Mouse (Mus musculus): ENCODE results near the gene 6430548M08Rik. TPM values are rescaled to one million over a fixed set of nuclear protein-coding genes. Genes with fewer than 3 reads are reported as not detected.
A peak's percentile ranks its signal among the peaks of the same experiment; 100 is the strongest.

The 6430548M08Rik gene
- total RNA-seq, 2 experiments from 2014 or later, result 52.7 to 59.3 TPM

DNA sequence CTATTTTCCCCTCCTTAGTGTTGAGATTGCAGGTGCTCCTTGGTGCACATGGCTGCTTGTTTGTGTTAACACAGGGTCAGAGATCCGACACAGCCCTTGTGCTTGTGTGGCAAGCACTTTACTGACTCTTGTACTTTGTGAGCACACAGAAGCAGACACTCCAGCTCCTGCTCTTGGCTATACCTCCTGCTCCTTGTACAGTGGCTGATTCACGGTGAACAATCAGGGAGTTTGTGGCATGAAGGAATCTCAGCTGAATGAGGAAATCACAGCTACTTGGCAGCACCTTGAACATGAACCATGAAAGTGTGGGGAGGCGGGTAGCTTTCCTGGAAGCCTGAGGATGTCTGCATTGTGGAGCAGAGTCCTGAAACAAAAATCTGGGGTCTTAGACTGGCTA, 26.8 kb downstream of the 6430548M08Rik start:
- no peak for DNase-seq (ENCODE audit: low spot score in 2 of 2)

DNA sequence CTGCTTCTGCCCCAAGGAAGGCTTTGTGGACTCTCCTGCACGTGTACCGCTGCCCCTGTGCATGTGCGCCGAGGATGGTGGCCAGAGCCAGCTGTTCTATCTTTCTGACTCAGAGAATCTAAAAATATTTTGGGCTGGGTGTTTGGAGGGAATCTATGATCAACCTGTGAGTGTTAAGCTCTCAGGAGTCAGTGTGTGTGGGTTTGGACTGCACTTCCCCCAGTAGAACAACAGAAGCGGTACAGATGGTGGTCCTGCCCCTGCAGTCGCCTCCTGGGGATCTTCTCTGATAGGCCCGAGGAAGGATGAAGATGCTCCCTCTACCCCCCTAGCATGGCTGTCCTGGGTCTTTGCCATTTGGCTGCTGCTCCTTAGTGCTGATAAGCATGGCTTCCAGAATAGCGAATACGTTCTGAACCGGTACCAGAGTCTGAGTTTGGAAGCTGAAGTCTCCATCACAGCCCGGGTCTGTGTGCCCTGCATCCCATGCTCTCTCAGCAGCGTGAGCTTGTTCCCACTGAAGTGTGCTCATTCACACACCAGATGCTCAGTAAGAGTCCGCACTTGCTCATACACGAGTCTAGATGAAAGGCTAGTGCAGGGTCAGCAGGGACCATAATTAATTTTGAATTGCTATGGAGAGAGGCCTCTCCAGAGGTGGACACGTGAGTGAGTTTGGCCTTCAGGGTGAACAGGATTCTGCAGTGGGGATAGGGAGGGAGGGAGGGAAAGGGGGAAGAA, 30.1 kb downstream of the 6430548M08Rik start:
- DNase-seq (ENCODE audit: low spot score in 2 of 2), result no peak

- DNase-seq (ENCODE audit: low spot score in 2 of 2), result no peak
Measured at GRCm38 (mm10) chr8:120144652-120145301, 30.8 kb downstream of the 6430548M08Rik start.

- DNase-seq (ENCODE audit: low spot score in 2 of 2), result no peak
Measured at GRCm38 (mm10) chr8:120146051-120146450, 32.1 kb downstream of the 6430548M08Rik start.

- DNase-seq (ENCODE audit: low spot score in 2 of 2), result no peak
Measured at GRCm38 (mm10) chr8:120150028-120150427, 36.1 kb downstream of the 6430548M08Rik start.

GRCm38 (mm10) chr8:120151151-120151550, 37.2 kb downstream of the 6430548M08Rik start:
- no peak for DNase-seq (ENCODE audit: low spot score in 2 of 2)

DNA sequence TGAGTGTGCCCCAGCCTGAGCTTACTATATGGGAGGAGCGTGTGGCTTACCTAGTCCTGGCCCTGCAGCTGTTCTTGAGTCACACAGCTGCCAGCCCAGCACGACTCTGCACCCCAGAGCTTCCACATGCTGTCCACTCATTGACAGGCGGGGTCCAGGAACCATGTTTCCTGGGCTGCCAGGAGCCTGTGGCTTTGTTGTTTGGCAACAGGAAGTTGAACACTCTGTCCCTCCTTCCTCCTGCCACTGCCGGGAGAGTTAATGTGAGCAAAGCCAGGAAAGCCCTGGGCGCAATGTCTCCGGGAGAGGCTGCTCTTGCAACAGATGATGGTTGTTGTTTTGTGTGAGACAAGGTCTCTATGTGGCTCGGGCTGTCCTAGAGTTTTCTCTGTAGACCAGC, 38.7 kb downstream of the 6430548M08Rik start:
- DNase-seq (ENCODE audit: low spot score in 2 of 2), result peak in 1 of 2 experiments; percentile 27

DNA sequence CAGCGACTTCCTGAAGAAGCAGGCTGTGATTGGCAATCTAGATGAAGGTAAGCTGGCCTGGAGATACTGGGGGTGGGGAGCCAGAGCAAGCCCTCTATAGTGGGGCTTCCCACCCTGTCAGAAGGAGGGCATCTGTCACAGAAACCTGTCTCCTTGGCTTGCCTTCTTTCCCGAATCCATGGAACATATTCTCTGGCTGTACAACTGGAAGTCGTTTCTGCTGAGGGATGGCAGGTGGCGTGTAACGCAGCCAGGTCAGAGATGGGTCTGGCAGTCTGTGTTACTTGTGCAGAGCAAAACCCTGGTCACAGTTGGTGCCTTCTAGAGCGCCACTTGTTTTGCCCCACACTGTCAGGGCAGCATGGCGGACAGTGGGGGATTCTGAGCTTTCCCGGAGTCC, 46.4 kb downstream of the 6430548M08Rik start:
- DNase-seq (ENCODE audit: low spot score in 2 of 2), result no peak

- no peak for DNase-seq (ENCODE audit: low spot score in 2 of 2)
Measured at GRCm38 (mm10) chr8:120161658-120162403, 47.9 kb downstream of the 6430548M08Rik start.

- no peak for DNase-seq (ENCODE audit: low spot score in 2 of 2)
Measured at GRCm38 (mm10) chr8:120162404-120162752, 48.4 kb downstream of the 6430548M08Rik start.

- DNase-seq (ENCODE audit: low spot score in 2 of 2), result no peak
Measured at GRCm38 (mm10) chr8:120163376-120163775, 49.4 kb downstream of the 6430548M08Rik start.

DNA sequence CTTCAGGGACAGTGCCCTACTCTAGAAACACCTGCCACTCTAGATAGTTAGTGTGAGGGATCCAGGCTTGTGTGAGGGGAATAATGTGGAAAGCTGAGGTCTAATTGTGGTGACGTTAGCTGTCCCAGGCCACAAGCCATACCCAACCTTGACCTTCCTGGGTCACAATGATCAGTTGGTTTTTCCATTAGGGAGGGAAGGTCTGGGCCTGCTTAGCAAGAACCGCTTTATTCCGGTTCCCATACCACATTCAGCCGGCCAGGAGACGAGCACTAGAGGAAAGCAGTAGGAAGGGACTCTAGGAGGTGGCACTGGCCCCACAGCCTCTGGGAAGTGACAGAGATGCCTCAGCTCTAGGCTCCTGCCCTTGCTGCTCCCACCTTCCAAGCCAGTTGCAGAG, 50.1 kb downstream of the 6430548M08Rik start:
- no peak for DNase-seq (ENCODE audit: low spot score in 2 of 2)

- DNase-seq (ENCODE audit: low spot score in 2 of 2), result no peak
Measured at GRCm38 (mm10) chr8:120167136-120167535, 53.2 kb downstream of the 6430548M08Rik start.

GRCm38 (mm10) chr8:120167821-120168220, 53.9 kb downstream of the 6430548M08Rik start:
- no peak for DNase-seq (ENCODE audit: low spot score in 2 of 2)

DNA sequence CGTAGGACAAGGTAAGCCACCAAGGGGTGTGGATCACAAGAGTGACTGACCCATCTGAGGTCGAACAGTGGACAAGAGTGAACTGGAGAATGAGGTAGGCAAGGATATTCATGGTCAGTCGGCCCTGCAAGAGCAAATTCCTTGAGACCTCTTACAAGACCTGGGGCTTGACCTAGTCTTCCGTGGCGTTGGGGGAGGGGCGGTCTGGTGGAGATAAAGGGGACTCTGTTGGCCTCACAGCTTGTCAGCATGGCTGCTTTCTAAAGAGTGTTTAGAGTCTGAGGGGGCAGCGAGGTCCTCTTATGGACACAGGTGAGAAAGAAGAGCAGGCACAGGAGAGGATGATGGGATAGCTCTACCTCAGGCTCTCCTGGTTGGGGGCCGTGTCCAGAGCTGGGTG, 55.2 kb downstream of the 6430548M08Rik start:
- no peak for DNase-seq (ENCODE audit: low spot score in 2 of 2)

GRCm38 (mm10) chr8:120173195-120173594, 59.2 kb downstream of the 6430548M08Rik start:
- no peak for DNase-seq (ENCODE audit: low spot score in 2 of 2)

- DNase-seq (ENCODE audit: low spot score in 2 of 2), result no peak
Measured at GRCm38 (mm10) chr8:120174606-120175005, 60.7 kb downstream of the 6430548M08Rik start.

DNA sequence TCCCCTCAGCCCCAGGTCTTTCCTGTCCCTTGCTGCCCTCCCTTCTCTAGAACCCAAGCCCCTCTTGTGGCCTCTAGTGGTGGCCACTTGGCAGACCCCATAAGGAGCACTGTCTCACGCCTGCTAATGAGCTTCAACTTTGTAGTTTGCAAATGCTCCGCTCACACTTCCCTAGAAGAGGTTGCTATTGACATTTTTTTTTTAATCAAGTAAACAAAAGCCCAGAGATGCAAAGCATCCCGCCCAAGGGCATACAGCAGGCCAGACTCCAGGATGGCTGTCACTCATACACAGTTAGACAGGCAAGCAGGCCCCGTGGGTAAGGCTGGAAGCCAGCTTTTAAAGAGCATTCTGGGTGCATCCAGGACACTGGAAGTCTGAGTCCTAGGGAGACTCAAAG, 62.7 kb downstream of the 6430548M08Rik start:
- no peak for DNase-seq (ENCODE audit: low spot score in 2 of 2)

DNA sequence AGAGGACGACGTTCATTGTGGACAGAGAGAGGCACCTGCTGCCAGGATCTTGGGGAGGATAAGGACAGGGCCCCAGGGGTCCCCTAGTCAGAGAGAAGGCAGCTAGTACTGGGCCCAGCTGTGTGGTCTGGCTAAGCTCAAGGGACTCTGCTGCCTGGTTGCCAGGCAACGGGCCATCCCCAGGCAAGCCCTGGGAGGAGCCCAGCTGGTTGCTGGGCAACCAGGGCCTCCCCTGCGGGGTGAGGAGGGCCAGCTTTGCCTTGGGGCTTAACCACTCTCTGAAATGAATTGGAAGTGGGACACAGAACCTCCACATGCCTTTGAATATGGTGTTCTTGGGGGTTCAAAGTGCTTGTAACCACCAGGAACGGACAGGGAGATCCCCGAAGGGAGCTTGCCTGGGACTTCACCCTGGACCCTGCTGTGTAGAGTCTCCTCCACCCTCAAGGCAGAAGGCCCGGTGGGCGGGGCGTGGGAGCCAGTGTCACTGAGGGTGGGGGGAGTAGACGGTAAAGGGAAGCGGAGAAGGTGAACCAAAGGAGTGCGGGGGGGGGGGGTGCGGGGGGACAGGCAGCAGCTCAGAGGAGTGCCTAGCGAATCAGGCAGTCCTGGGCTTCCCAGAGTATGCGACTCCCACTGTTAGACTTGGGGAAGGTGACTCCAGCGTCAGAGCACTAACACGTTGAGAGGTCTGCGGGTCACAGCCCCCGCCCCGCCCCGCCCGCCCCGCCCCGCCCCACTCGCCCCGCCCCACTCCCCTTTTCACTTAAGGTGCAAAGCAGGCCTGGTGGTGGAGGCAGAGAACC, 63.6 kb downstream of the 6430548M08Rik start, which contains the start of gene Fam92b:
Gene Fam92b, minus strand, starts transcription at position 149 of the 806 bp plus-strand sequence.
- DNase-seq (ENCODE audit: low spot score in 2 of 2), result no peak

DNA sequence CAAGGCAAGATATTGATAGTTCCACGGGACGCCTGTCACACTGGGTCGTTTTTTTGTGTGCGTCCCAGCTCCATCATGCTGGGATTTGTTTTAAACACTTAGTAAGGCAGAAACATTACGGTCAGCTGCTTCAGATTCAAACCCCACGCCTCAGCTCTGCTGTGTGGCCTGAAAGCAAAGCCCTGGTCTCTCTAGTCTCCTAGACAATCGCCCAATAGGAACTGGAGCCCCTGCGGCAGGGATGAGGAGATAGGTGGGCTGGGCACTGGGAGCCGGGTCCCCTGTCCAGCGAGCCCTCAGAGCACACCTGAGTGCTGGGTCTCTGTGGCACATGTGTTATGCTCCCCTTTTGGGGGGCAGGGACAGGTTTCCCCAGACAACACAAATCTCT, 64.2 kb downstream of the 6430548M08Rik start:
- DNase-seq (ENCODE audit: low spot score in 2 of 2), result no peak

- peak; percentile 73 to 88 for DNase-seq (ENCODE audit: low spot score in 2 of 2)
Measured at GRCm38 (mm10) chr8:120179027-120179431, 65.1 kb downstream of the 6430548M08Rik start.
